Mouse (Mus musculus) urinary bladder, postnatal 10 days (tissue): ENCODE data around the gene E2f4.
"Not testable (repeated sequence)": the region's sequence is repeated elsewhere in the genome, so short reads cannot be mapped to it uniquely, and the experiment has no call there.

Experiments
- DNase-seq: peaks from one replicate; pipeline ENCODE4 v3.0.0; 2022; ENCODE audit warnings: low spot score

Gene E2f4

DNA sequence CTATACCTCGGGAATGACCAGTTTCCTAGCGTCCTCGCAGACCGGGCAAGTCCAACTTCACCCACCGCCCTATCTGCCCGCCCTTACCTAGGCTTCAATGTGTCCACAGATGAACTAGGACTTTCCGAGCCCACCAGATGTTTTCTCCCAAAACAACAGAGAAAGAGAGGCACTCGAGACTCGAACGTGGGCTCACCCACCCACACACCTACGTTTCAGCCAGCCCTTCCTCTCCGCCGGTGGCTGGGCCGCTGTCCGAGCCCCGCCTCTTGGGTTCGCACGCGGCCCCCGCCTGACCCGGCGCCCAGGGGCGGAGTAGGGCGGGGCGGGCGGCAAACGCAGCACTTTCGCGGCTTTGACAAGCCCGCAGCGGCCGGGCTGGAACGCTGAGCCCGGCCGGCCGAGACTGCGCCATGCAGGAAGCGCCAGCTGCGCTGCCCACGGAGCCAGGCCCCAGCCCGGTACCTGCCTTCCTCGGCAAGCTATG lies 28.0 kb upstream of the E2f4 start, which contains the start of gene Hsf4:
Gene Hsf4, plus strand, starts transcription at position 341 of the 487 bp plus-strand sequence.
- DNase-seq = no peak

GRCm38 (mm10) chr8:105270101-105270915 lies 27.2 kb upstream of the E2f4 start:
- no peak for DNase-seq

GRCm38 (mm10) chr8:105270916-105271186 lies 26.6 kb upstream of the E2f4 start:
- DNase-seq = no peak

- no peak for DNase-seq
Observed at GRCm38 (mm10) chr8:105275387-105275786, 22.1 kb upstream of the E2f4 start.

DNA sequence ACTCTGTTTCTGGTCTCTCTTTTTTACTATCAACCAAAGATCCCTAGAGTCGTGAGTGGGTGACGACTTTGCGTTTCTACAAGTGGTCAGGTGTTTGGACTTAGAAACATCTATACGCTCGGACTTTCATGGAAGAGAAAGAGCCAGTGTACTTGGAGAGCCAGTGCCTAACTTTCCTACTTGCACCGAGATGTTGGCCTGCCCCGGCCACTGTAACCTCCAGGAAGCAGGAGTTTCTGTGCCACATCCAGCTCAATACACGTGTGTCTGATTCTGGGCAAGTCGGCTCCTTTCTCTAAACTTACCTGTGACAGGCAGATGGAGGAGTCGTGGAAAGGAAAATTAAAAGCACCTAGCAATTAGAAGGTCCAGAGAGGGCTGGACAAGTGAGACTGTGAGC lies 21.6 kb upstream of the E2f4 start, which contains the start of gene Nol3:
Gene Nol3, plus strand, starts transcription at position 301 of the 400 bp plus-strand sequence.
- DNase-seq = no peak

- no peak for DNase-seq
Observed at GRCm38 (mm10) chr8:105276292-105277120, 21.0 kb upstream of the E2f4 start.

DNA sequence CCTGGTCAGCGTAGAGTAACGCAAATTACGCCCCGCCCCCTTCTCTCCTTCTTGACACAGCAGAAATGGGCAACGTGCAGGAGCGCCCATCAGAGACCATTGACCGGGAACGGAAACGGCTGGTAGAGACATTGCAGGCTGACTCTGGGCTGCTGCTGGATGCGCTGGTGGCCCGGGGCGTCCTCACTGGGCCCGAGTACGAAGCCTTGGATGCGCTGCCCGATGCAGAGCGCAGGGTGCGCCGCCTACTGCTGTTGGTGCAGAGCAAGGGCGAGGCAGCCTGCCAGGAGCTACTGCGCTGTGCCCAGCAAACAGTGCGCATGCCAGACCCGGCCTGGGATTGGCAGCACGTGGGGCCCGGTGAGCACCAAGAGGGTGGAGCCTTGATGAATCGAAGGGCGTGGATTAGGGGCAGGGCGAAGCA lies 18.5 kb upstream of the E2f4 start:
- DNase-seq = no peak

DNA sequence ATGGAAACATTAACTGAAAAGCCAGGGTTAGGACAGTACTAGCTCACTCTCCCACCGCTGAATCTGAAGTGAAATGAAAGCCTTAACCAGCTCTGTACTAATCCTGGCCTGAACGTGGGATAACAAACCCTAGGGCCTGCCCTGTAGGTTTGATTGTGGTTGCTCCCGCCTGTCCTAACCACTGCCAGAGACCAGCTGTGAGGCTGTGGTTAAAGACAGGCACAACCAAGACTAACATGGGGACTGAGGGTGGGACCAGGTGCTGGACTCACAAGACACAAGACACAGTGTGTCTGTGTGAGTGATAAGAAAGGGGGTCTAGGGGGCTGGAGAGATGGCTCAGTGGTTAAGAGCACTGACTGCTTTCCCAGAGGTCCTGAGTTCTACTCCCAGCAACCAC lies 16.9 kb upstream of the E2f4 start:
- DNase-seq = no peak

DNA sequence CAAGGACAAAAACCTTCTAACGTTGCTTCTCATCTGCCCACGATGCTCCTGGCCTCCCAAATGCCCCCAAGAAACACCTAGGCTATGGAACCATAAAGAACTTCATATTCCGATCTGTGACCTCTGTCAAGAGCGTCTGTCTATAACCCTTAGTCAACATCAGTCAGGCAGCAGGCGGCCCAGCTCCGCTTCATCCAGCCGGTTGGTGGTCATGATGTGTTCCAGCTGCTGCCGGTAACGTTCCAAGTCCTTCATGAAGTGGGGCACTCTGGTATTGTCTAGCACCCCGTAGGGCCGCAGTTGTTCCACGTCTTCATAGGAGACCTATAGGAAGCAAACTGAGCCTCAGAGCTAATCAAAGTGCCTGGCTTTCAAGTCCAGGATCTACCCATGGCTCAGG lies 15.6 kb upstream of the E2f4 start:
- no peak for DNase-seq

GRCm38 (mm10) chr8:105282239-105282638 lies 15.2 kb upstream of the E2f4 start:
- no peak for DNase-seq

- DNase-seq = no peak
Observed at GRCm38 (mm10) chr8:105283074-105283473, 14.4 kb upstream of the E2f4 start.

GRCm38 (mm10) chr8:105285514-105285913 lies 11.9 kb upstream of the E2f4 start:
- DNase-seq = no peak

DNA sequence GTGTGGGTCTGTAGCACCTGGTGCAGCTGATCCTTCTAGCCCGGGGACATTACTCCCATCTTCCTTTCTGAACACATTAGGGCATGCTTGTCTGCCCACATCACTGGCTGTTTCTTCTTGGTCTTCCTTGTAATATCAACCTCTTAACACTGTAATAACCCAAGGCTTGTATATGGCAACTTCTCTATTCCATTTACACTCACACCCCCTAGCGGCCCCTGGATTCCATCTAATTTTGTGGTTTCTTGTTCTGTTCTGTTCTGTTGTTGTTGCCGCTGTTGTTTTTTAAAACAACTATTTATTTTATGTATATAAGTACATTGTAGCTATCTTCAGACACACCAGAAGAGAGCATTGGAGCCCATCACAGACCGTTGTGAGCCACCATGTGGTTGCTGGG lies 10.6 kb upstream of the E2f4 start:
- DNase-seq = no peak

DNA sequence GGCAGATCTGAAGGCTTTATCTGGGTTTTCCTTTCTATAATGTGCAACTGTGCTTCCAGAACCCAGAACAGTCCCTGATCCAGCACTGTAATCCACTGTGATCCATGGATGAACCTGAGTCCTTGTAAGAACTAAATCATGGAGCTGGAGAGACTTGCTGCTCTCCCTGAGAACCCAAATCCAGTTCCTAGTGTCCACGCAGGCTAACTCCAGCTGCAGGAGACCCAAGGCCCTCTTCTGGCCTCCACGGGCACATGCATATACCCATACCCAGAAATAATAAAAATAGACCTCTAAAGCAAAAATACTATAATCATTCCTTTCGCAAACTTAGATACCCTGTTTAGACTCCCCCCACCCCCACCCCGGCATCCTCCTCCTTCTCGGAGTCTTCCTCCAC lies 9.2 kb upstream of the E2f4 start:
- DNase-seq = no peak

- DNase-seq = peak; percentile 65
Observed at GRCm38 (mm10) chr8:105288958-105289732, 8.3 kb upstream of the E2f4 start.

DNA sequence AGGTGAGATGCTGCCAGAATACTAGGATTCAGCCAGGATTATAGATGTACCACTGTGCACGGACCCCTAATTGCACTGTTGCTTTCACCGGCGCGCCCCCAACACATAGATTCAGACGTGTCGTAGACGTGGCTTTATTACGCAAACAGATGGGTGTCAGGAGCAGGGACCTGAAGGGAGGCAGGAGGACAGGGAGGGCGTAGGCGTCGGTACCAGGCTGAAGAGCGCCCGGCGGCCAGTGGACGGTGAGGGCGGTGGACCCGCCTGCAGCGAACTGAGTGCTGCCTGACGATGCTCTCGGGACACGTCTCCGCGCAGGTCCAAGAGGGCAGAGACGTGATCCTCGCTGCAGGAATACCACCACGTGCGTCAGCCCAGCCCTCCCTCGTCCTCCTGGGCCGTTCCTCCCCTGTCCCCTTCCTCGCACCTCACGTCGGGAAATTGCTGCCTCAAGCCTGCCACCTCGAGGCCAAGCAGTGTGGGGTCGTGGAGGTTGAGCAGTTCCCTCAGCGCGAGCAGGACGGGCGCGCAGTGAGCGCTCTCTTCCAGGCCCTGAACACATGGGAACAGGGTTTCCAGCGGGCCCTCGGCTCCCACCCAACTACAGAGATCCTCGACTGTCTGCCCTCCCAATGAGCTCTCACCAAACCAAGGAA lies 7.5 kb upstream of the E2f4 start, which contains the start of gene 4931428F04Rik:
Gene 4931428F04Rik, minus strand, starts transcription at position 60 of the 656 bp plus-strand sequence.
- no peak for DNase-seq

DNA sequence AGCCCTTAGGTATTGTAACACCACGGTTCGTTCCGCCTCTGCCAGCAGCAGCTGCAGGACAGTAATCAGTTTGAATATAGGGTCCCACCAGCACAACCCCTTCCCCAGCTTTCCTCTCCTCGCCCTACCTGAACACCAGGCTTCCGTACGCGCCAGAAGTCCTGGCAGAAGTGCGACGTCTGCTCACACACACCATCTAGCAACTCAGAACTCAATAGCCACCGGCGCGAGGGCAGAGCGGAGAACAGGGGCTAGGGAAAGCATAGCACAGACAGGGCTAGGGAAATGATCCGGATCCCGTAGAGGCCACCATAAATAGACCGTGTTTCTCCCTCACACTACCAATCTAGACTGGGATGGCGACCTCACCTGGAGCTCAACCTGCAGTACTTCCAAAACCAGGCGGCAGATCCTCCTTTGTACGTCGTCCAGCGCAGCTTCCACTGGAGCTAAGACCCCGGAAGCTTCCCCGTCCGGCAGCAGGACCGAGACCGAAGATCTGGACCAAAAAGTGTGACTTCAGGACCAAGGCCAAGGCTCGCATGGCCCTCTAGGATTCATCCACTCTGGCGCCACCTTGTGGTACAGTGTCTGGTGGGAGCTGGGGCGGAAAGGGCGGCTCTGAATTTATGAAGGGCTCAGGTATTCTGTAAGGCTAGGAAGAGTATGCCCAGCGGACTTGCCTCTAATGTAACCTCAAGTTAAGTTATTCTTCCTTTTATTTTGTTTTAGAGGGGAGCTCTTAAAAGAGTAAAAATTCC lies 6.7 kb upstream of the E2f4 start:
- DNase-seq = peak; percentile 86

DNA sequence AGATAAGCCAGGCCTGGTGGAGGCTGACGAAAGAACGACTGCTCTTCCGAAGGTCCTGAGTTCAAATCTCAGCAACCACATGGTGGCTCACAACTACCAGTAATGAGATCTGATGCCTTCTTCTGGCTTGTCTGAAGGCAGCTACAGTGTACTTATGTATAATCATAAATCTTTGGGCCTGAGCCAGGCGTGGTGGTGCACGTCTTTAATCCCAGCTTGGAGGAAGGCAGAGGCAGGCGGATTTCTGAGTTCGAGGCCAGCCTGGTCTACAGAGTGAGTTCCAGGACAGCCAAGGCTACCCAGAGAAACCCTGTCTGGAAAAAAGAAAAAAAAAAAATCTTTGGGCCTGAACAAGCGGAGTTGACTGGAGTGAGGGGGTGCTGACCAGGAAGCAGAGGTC lies 6.1 kb upstream of the E2f4 start:
- DNase-seq = not testable (repeated sequence)

DNA sequence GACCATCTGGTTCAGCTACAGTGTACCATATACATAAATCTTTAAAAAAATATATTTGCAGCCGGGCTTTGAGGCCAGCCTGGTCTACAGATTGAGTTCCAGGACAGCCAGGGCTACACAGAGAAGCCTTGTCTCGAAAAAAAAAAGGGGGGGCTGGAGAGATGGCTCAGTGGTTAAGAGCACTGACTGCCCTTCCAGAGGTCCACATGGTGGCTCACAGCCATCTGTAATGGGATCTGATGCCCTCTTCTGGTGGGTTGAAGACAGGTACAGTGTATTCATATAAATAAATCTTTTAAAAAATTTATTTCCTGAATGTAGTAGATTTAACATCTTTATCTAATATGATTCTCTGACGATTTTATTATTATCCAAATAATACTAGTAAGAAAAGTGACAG lies 5.7 kb upstream of the E2f4 start:
- DNase-seq = not testable (repeated sequence)

DNA sequence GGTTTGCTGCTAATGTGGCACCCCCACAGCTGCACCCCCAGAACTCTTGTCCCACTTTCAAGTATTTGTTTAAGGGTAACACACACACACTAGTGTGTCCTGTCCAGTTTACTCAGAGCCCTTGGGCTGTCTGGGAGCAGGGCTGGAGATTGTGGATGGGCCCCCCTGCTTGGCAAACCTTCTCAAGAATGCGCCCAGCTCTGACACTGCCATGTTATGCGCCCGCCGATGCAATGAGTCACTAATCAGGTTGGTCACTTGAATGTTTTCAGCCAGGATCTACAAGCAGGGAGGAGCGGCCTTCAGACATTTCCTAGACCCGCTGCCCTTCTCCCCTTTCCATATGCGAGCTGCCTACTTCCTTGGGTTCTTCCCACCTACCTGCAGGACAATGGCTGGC lies 5.0 kb upstream of the E2f4 start:
- no peak for DNase-seq

GRCm38 (mm10) chr8:105293405-105293804 lies 4.1 kb upstream of the E2f4 start:
- no peak for DNase-seq
